Mouse (Mus musculus): ENCODE measurements around the gene Fcor.

The Fcor gene

GRCm38 (mm10) chr8:3622119-3622518 lies 50.0 kb downstream of the Fcor start:
- in situ Hi-C loops (cut with MboI, MseI) = loop anchor here (10.0 kb wide), 1 partner anchor 603 kb away; the partner anchor contains the start of gene Lrrc8e

GRCm38 (mm10) chr8:3621199-3621970 lies 50.8 kb downstream of the Fcor start, which contains the start of the genes Xab2 and Pet100:
Gene Xab2 (minus strand): TSS chr8:3621316.
Gene Pet100 (plus strand): TSS chr8:3621548.
- in situ Hi-C loops (cut with MboI, MseI) = loop anchor here (10.0 kb wide), 1 partner anchor 603 kb away; the partner anchor contains the start of gene Lrrc8e

Measured in T-helper 1 cell (primary cell).